Mouse (Mus musculus): ENCODE results near the gene Fam169a. TPM values are rescaled to one million over a fixed set of nuclear protein-coding genes. Genes with fewer than 3 reads are reported as not detected.
"Not testable (repeated sequence)": the region's sequence is repeated elsewhere in the genome, so short reads cannot be mapped to it uniquely, and the experiment has no call there.

The Fam169a gene
- polyA plus RNA-seq, 1 experiment from 2014 or later, result 12.5 TPM

DNA sequence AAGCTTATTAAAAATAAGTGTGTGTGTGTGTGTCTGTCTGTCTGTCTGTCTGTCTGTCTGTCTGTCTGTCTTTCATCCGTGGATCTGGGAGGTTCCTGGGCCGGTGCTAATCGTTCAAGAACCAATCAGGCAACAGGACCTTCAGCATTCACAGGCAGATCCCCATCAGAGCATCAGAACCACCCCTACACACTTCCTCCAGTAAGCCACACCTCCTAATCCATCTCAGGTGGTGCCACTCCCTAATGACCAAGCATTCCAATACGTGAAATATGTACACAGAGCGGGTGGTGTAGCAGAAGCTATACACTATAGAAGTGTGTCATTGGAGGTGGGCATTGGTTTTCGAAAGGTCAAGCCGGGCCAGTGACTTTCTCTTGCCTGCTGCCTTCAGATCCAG is 15.3 kb downstream of the Fam169a start:
- no peak overlapping the region for H3K4me2 ChIP-seq (ENCODE audit: low read depth, low read length, severe bottlenecking)
- H3K27me3 ChIP-seq (ENCODE audit: control insufficient read depth, insufficient read depth, low read length), result no peaks in the 10 kb centered on the region
- no peak for ATAC-seq (replicated peaks; ENCODE audit: low FRiP score)
- no peak overlapping the region for H3K27ac ChIP-seq (ENCODE audit: low read depth, low read length)
- H3K4me1 ChIP-seq (replicated peaks; ENCODE audit: control insufficient read depth, insufficient read depth, low read length), result no peaks in the 10 kb centered on the region
- no peak overlapping the region for H3K4me3 ChIP-seq (ENCODE audit: low read depth, low read length)
- H3K36me3 ChIP-seq (ENCODE audit: control insufficient read depth, insufficient read depth, low read length), result no peaks in the 10 kb centered on the region
- no peak for DNase-seq (ENCODE audit: low spot score)
- H3K9me3 ChIP-seq (ENCODE audit: control insufficient read depth, low read length), result no peaks in the 10 kb centered on the region
- H3K9ac ChIP-seq (ENCODE audit: low read length), result no peak overlapping the region
- WGBS, result 94% methylated on average over 7 of the region's 7 CpGs

DNA sequence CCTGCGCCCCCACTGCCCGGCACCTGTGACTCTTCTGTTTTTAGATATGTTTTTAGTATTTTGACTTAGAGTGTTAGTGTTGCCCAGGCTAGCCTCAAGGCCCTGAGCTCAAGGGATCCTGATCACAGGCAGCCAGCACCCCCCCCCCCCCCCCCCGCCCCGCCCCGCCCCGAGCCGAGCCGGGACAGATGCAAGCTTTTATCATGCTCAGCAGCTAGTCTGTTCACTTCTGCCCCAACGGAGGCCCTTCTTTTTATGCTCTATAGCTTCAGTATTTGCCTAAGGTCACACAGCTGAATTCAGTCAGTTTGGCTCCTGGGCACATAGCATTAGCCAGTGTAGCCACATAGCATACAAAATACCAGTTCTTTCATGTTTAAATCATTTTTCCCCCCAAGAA is 19.2 kb downstream of the Fam169a start:
- H3K4me3 ChIP-seq (ENCODE audit: low read depth, low read length), result no peak overlapping the region
- no peak overlapping the region for H3K9ac ChIP-seq (ENCODE audit: low read length)
- H3K4me2 ChIP-seq (ENCODE audit: low read depth, low read length, severe bottlenecking), result no peak overlapping the region
- 76% methylated on average over 7 of the region's 9 CpGs for WGBS
- H3K4me1 ChIP-seq (replicated peaks; ENCODE audit: control insufficient read depth, insufficient read depth, low read length), result no peaks in the 10 kb centered on the region
- no peaks in the 10 kb centered on the region for H3K9me3 ChIP-seq (ENCODE audit: control insufficient read depth, low read length)
- DNase-seq (ENCODE audit: low spot score) (no peak), ATAC-seq (replicated peaks; ENCODE audit: low FRiP score) (no peak)
- H3K27me3 ChIP-seq (ENCODE audit: control insufficient read depth, insufficient read depth, low read length), result no peaks in the 10 kb centered on the region
- no peak overlapping the region for H3K27ac ChIP-seq (ENCODE audit: low read depth, low read length)
- H3K36me3 ChIP-seq (ENCODE audit: control insufficient read depth, insufficient read depth, low read length), result no peaks in the 10 kb centered on the region

DNA sequence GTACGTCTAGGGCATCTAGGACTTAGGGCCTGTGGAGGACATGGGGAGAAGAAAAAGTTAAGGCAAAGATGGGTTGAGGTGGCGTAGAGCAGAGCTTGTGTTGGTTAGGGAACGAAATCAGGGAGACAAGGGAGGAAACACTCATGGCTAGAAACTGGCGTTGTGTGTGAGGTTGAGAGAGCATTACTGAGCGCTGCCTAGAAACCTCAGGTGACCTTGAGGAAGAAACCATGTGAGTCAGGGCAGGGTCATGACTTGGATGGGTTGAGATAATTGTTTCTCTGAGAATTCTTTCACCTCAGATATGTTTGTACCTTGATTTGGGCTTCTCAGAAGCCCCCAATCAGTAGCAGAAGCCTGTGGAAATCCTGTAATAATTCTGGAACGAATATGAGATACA is 20.3 kb downstream of the Fam169a start:
- 92% methylated on average over 6 of the region's 6 CpGs for WGBS
- Histone ChIP-seq H3K4me1 (replicated peaks; ENCODE audit: control insufficient read depth, insufficient read depth, low read length) (no peaks in the 10 kb centered on the region), H3K4me3 (ENCODE audit: low read depth, low read length) (no peak overlapping the region), H3K9me3 (ENCODE audit: control insufficient read depth, low read length) (no peaks in the 10 kb centered on the region), H3K36me3 (ENCODE audit: control insufficient read depth, insufficient read depth, low read length) (no peaks in the 10 kb centered on the region), H3K4me2 (ENCODE audit: low read depth, low read length, severe bottlenecking) (no peak overlapping the region), H3K27me3 (ENCODE audit: control insufficient read depth, insufficient read depth, low read length) (no peaks in the 10 kb centered on the region), H3K27ac (ENCODE audit: low read depth, low read length) (no peak overlapping the region), H3K9ac (ENCODE audit: low read length) (no peak overlapping the region)
- ATAC-seq (replicated peaks; ENCODE audit: low FRiP score) (no peak), DNase-seq (ENCODE audit: low spot score) (no peak)

DNA sequence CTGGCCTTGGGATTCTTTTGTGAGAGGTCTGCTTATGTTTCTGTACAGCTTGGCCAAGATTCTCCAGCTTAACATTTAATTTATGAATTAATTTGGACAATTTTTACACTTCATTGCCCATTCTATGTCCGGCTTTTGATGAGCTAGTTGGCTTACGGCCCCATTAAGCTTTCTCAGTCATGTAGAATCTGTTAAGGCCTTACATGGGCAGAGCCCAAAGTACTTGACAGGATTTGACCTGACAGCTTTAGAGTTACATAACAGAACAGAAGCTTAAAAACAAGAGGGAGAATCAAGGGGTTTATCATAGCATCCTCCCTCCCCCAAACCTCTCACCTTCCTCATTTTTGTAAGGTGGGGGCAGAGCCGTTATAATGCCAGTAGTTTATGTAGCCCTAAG is 21.1 kb downstream of the Fam169a start:
- no peak for ATAC-seq (replicated peaks; ENCODE audit: low FRiP score)
- 63% methylated on average over 3 of the region's 3 CpGs for WGBS
- no peaks in the 10 kb centered on the region for H3K36me3 ChIP-seq (ENCODE audit: control insufficient read depth, insufficient read depth, low read length)
- no peaks in the 10 kb centered on the region for H3K27me3 ChIP-seq (ENCODE audit: control insufficient read depth, insufficient read depth, low read length)
- no peaks in the 10 kb centered on the region for H3K4me1 ChIP-seq (replicated peaks; ENCODE audit: control insufficient read depth, insufficient read depth, low read length)
- no peak overlapping the region for H3K27ac ChIP-seq (ENCODE audit: low read depth, low read length)
- no peak for DNase-seq (ENCODE audit: low spot score)
- H3K4me3 ChIP-seq (ENCODE audit: low read depth, low read length), result no peak overlapping the region
- H3K9me3 ChIP-seq (ENCODE audit: control insufficient read depth, low read length), result no peaks in the 10 kb centered on the region
- no peak overlapping the region for H3K4me2 ChIP-seq (ENCODE audit: low read depth, low read length, severe bottlenecking)
- H3K9ac ChIP-seq (ENCODE audit: low read length), result no peak overlapping the region

DNA sequence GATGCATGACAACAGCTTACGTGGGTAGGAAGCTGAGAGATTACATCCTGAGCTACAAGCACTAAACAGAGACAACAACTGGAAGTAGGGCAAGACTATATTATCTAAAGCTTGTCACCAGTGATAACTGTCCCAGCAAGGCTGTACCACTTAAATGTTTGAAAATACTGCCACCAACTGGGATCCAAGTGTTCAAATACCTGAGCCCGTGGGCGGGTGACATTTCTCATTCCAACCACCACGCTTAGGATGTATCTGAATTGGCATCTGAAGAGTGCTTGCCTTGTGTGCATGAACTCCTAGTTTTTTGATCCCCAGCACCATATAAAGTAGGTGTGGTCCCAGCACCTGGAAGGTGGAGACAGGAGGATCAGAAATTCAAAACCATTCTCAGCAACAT is 28.6 kb downstream of the Fam169a start:
- DNase-seq (ENCODE audit: low spot score), result no peak
- Histone ChIP-seq H3K9ac (ENCODE audit: low read length) (no peak overlapping the region), H3K9me3 (ENCODE audit: control insufficient read depth, low read length) (no peaks in the 10 kb centered on the region), H3K27ac (ENCODE audit: low read depth, low read length) (no peak overlapping the region), H3K27me3 (ENCODE audit: control insufficient read depth, insufficient read depth, low read length) (no peaks in the 10 kb centered on the region), H3K4me3 (ENCODE audit: low read depth, low read length) (no peak overlapping the region), H3K4me2 (ENCODE audit: low read depth, low read length, severe bottlenecking) (no peak overlapping the region), H3K36me3 (ENCODE audit: control insufficient read depth, insufficient read depth, low read length) (no peaks in the 10 kb centered on the region; the same call in 1 of the 2 replicates), H3K4me1 (replicated peaks; ENCODE audit: control insufficient read depth, insufficient read depth, low read length) (no peaks in the 10 kb centered on the region)
- no peak for ATAC-seq (replicated peaks; ENCODE audit: low FRiP score)
- 90% methylated on average over 4 of the region's 4 CpGs for WGBS

DNA sequence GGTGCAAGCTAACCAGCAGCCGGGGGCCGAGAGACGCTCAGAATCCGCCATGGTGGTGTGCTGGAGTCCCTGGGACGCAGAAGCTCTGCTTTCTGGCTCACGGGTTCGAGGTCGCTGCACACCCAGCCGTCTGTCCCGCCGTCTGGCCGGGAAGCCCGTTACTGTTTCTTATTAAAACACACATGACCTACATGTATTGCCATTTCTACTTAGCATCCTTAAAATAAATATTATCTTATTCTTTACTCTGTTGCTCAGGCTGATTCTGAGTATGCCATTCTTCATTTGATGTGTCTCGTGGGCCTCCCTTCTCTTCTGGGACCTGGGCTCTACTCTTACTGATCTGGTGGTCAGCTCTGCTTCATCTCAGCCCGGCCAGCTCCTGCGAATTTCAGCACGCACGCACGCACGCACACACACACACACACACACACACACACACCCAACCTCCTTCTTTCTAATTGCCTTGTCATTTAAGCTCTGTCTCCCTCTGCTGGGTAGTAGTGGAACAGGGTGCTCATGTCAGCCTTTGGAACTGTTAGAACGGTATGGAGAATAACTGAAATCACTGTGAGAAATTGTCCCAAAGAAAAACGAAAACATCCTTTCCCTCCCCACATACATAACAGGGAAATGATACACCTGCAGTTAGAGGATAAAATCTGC is 32.2 kb downstream of the Fam169a start, which contains the start of gene Gm6169:
Gene Gm6169, minus strand, starts transcription at position 51 of the 666 bp plus-strand sequence.
- Histone ChIP-seq H3K36me3 (ENCODE audit: control insufficient read depth, insufficient read depth, low read length) (no peaks in the 10 kb centered on the region; the same call in 1 of the 2 replicates), H3K27me3 (ENCODE audit: control insufficient read depth, insufficient read depth, low read length) (no peaks in the 10 kb centered on the region), H3K9me3 (ENCODE audit: control insufficient read depth, low read length) (no peaks in the 10 kb centered on the region), H3K4me2 (ENCODE audit: low read depth, low read length, severe bottlenecking) (no peak within 1 kb of the TSS), H3K4me3 (ENCODE audit: low read depth, low read length) (no peak within 1 kb of the TSS), H3K9ac (ENCODE audit: low read length) (no peak within 1 kb of the TSS), H3K4me1 (replicated peaks; ENCODE audit: control insufficient read depth, insufficient read depth, low read length) (no peaks in the 10 kb centered on the region), H3K27ac (ENCODE audit: low read depth, low read length) (no peak within 1 kb of the TSS)
- 81% methylated on average over 21 of the region's 22 CpGs for WGBS
- DNase-seq (ENCODE audit: low spot score), result peak; percentile 72
- peak; percentile 49; the same call in 1 of the 2 replicates for ATAC-seq (replicated peaks; ENCODE audit: low FRiP score)

- H3K27ac ChIP-seq (ENCODE audit: low read depth, low read length), result no peak overlapping the region
- 79% methylated on average over 7 of the region's 7 CpGs for WGBS
- no peaks in the 10 kb centered on the region for H3K36me3 ChIP-seq (ENCODE audit: control insufficient read depth, insufficient read depth, low read length)
- H3K9me3 ChIP-seq (ENCODE audit: control insufficient read depth, low read length), result no peaks in the 10 kb centered on the region
- no peak overlapping the region for H3K9ac ChIP-seq (ENCODE audit: low read length)
- no peaks in the 10 kb centered on the region for H3K27me3 ChIP-seq (ENCODE audit: control insufficient read depth, insufficient read depth, low read length)
- H3K4me1 ChIP-seq (replicated peaks; ENCODE audit: control insufficient read depth, insufficient read depth, low read length), result no peaks in the 10 kb centered on the region
- no peak overlapping the region for H3K4me3 ChIP-seq (ENCODE audit: low read depth, low read length)
- ATAC-seq (replicated peaks; ENCODE audit: low FRiP score) (no peak), DNase-seq (ENCODE audit: low spot score) (no peak)
- H3K4me2 ChIP-seq (ENCODE audit: low read depth, low read length, severe bottlenecking), result no peak overlapping the region
These were observed 37.9 kb downstream of the Fam169a start for GRCm38 (mm10) chr13:97104996-97105395.

- H3K27me3 ChIP-seq (ENCODE audit: control insufficient read depth, insufficient read depth, low read length); DNase-seq (ENCODE audit: low spot score); H3K27ac ChIP-seq (ENCODE audit: low read depth, low read length); H3K9ac ChIP-seq (ENCODE audit: low read length); H3K36me3 ChIP-seq (ENCODE audit: control insufficient read depth, insufficient read depth, low read length); H3K4me2 ChIP-seq (ENCODE audit: low read depth, low read length, severe bottlenecking); ATAC-seq (replicated peaks; ENCODE audit: low FRiP score); H3K9me3 ChIP-seq (ENCODE audit: control insufficient read depth, low read length); H3K4me3 ChIP-seq (ENCODE audit: low read depth, low read length); H3K4me1 ChIP-seq (replicated peaks; ENCODE audit: control insufficient read depth, insufficient read depth, low read length): not testable (repeated sequence)
- 94% methylated on average over 4 of the region's 4 CpGs for WGBS
These were observed 40.6 kb downstream of the Fam169a start for GRCm38 (mm10) chr13:97107721-97108120.

DNA sequence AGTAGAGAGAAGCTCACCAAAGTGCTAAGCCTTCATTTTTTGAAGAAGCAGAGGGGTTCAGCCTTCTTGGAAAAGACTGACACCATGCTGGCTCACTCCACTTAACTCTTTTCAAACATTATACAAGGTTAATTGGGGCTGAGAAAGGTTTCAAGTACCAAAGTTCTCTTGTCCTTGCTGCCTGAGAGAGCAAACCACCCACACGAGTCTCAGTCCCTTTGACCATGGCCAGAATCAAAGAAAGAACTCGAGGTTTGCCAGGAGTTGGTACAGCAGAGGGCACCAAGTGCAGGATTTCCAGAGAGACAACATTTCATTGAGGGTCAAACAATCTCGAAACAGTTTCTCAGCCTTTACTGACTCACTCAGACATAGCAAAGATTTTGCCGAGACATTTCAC is 42.0 kb downstream of the Fam169a start:
- DNase-seq (ENCODE audit: low spot score), result no peak
- WGBS, result 86% methylated on average over 4 of the region's 4 CpGs

More for the DNA sequence above, 42.0 kb downstream of the Fam169a start:
- no peaks in the 10 kb centered on the region for H3K9me3 ChIP-seq (ENCODE audit: control insufficient read depth, low read length)
- no peak overlapping the region for H3K4me2 ChIP-seq (ENCODE audit: low read depth, low read length, severe bottlenecking)
- ATAC-seq (replicated peaks; ENCODE audit: low FRiP score), result no peak
- H3K27me3 ChIP-seq (ENCODE audit: control insufficient read depth, insufficient read depth, low read length), result no peaks in the 10 kb centered on the region
- no peaks in the 10 kb centered on the region; the same call in 1 of the 2 replicates for H3K36me3 ChIP-seq (ENCODE audit: control insufficient read depth, insufficient read depth, low read length)
- no peak overlapping the region for H3K9ac ChIP-seq (ENCODE audit: low read length)
- H3K27ac ChIP-seq (ENCODE audit: low read depth, low read length), result no peak overlapping the region
- no peaks in the 10 kb centered on the region for H3K4me1 ChIP-seq (replicated peaks; ENCODE audit: control insufficient read depth, insufficient read depth, low read length)
- H3K4me3 ChIP-seq (ENCODE audit: low read depth, low read length), result no peak overlapping the region

Measured in forebrain, embryonic 11.5 days (tissue).